Mouse (Mus musculus) A20 (cell line): ENCODE results near the gene Socs7.

ENCODE experiments used
- DNase-seq: peaks from one replicate; pipeline ENCODE4 v3.0.0-alpha.2; 2011; ENCODE audit warnings: low read depth, low spot score

Gene Socs7

GRCm38 (mm10) chr11:97343175-97343574, 19.2 kb upstream of the Socs7 start:
- DNase-seq = no peak

DNA sequence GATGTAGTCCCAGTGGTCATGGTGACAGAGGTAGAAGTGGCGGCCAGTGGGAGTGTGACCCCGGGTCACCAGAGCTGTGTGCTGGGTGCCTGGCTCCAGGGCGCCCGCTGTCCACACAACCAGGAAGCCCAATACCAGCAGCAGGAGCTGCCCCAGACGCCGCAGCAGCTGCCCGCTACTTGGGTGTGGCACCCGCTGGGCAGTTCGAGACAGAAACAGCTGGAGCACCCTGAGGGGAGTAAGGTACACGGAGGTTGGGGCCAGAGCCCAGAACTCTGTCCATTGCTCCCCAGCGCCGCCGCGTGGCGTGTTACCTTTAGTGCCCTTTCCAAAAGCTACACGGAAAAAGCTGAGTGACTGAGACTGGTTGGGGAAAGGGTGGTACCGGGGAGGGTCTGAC, 18.7 kb upstream of the Socs7 start:
- peak; percentile 45 for DNase-seq

- DNase-seq = no peak
Observed at GRCm38 (mm10) chr11:97345446-97345845, 16.9 kb upstream of the Socs7 start.

DNA sequence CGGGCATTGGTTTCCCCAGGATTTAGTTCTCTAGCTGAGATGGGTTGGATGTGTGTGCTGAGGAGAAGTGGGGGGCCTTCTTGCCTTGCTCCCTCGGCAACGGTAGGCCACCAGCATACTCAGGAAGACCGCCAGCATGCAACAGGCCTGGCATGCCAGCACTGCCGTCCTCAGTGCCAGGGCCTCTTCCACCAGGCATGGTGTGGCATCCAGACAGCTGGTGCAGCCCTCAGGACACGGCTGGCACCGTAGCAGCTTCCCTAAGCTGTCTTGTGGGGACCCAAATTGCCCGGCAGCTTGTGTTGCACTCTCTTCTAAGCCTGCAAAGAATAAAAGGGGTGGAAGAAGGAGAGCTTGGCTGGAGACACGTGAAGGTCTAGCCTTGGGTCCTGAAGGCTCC, 16.0 kb upstream of the Socs7 start:
- DNase-seq = no peak

- DNase-seq = no peak
Observed at GRCm38 (mm10) chr11:97347291-97347690, 15.1 kb upstream of the Socs7 start.

DNA sequence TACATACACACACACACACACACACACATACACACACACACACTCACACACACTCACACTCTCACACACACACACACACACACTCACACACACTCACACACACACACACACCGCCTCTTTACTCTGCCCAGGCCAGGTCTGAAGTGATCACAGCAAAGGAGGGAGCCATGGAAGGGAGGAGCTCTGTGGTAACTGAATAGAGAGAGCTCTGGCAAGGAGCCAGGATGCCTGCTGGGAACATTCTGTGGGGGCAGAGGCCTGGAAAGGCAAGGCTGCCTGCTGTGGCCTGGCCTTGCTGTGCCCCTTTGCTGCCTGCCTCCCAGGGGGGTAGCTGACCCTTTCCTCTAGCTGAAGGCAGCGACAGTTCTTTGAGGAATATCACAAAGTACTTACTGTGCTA, 12.3 kb upstream of the Socs7 start:
- DNase-seq = no peak

- no peak for DNase-seq
Observed at GRCm38 (mm10) chr11:97352027-97352684, 10.2 kb upstream of the Socs7 start, which contains the start of gene Gpr179. Gene Gpr179 (minus strand): TSS chr11:97352077.

DNA sequence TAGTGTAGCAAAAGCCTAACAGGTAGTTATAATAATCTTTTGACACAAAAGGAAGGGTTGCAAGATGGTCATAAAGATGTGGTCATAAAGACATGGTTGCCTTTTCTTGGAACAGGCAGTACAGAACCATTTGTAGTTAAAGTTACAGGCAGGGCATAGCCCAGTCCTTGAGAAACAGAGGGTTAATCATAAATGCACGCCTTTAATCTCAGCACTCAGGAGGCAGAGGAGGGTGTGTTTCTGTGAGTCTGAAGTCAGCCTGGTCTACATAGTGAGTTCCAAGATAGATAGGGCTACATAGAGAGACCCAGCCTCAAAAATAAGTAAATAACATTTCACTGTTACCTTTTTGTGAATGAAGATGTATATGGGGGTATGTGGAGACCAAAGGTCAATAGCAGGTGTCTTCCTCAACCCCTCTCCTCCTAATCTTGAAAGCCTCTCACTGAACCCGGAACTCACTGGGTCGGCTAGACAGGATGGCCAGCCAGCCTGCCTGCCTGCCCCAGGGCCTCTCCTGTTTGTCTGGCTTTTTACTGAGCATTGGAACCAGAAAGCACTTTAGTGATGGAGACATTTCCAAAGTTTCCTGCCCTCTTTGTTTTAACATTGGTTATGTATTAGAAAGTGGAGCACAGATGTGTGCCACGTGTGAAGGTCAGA, 9.3 kb upstream of the Socs7 start:
- DNase-seq = no peak

DNA sequence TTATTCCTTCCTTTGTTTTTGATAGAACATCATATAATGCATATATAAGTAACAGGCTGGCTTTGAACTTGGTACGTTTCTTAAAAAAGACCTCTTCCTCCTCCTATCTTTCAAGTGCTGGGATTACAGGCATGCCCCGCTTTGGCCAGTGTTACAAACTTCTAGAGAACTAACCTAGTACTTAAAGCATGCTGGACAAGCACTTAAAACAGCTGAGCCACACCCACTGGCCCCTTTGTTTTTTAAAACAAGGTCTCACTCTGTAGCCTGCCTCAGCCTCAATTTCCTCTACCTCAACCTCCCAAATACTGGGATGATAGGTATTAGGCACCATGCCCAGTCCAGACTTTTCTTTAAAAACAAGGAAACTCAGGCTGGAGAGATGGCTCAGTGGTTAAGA, 7.7 kb upstream of the Socs7 start:
- DNase-seq = no peak

GRCm38 (mm10) chr11:97355247-97355646, 7.1 kb upstream of the Socs7 start:
- DNase-seq = no peak

- peak; percentile 63 for DNase-seq
Observed at GRCm38 (mm10) chr11:97357663-97358062, 4.7 kb upstream of the Socs7 start.

DNA sequence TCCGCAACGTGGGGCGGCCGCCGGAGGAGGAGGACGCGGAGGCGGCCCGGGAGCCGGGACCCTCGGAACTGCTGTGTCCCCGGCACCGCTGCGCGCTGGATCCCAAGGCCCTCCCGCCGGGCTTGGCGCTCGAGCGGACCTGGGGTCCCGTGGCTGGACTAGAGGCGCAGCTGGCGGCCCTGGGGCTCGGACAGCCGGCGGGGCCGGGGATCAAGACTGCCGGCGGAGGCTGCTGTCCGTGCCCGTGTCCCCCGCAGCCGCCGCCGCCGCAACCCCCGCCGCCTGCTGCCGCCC, 245 bp downstream of the Socs7 start:
- DNase-seq = no peak

- peak; percentile 74 for DNase-seq
Observed at GRCm38 (mm10) chr11:97362943-97363643, 742 bp downstream of the Socs7 start.

GRCm38 (mm10) chr11:97363644-97363995, 1.3 kb downstream of the Socs7 start:
- no peak for DNase-seq

DNA sequence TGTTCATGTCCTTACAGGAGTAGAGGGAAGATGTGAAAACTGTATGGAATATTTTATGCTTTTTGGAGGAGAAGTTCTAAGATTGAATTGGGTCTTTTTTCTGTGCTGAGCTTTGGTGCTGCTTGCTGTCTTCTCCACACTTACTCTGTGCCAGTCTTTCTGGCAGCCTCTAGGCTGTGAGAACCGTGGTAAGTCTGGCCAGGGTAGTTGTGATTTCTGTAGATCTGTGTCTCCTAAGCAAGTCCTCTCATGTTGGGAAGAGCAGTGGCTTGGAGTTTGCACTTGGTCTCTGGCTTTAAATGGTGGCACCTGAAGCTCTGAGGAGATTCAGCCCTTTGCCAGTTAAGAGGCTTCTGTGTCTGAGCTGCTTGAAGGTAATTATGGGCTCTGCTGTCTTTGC, 3.2 kb downstream of the Socs7 start:
- no peak for DNase-seq

GRCm38 (mm10) chr11:97368501-97368900, 6.2 kb downstream of the Socs7 start:
- no peak for DNase-seq

DNA sequence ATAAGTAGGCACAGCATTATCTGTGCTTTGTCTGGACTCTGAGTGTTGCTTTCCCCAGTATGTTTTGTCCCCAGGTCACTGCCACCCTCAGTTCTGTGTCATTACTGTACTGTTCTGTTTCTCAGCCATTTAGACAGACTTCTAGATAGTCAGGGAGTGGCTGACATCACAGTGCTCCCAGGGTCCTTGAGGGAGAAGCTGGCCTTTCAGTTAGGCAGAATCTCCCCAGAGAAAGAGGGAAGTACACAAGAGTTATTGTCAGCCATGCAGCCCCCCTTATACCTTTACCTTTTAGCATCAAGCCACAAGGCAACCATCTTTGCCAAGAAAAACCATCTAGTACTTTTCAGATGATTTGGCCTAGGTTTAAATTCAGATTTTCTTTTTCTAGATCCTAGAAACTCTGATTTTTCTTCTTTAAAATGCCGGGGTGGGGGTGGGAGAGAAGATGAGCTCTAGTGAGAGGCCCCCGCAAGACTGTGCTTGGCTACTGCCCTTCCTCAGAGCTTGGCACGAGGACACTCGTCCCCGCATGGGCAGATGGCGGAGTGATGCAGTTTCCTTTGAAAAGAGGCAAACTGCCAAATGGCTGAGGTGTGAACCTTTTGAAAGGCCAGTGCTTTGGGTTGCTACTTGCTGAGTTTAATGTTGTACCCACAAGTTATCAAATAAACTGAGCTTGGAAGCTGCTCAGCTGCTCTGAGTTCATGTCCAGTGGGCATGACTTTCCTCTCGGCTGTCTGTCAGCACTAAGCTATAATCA, 8.2 kb downstream of the Socs7 start:
- DNase-seq = no peak

GRCm38 (mm10) chr11:97372159-97372864, 10.0 kb downstream of the Socs7 start:
- no peak for DNase-seq

DNA sequence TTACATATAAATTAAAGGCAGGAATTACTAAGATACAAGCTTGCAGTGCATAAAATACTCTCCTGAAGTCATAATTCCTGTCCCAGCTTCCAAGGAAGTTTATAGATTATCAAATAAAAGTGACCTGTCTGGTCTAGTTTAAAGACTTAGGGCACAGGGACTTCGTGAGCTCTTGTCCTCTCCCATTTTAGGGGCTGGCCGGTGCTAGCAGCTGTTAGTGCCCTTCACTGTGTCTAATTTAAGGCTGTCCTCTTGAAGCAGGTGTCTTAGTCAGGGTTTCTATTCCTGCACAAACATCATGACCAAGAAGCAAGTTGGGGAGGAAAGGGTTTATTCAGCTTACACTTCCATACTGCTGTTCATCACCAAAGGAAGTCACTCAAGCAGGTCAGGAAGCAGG, 11.1 kb downstream of the Socs7 start:
- DNase-seq = no peak

GRCm38 (mm10) chr11:97380036-97380435, 17.7 kb downstream of the Socs7 start:
- DNase-seq = no peak

- DNase-seq = no peak
Observed at GRCm38 (mm10) chr11:97383017-97383416, 20.7 kb downstream of the Socs7 start.

DNA sequence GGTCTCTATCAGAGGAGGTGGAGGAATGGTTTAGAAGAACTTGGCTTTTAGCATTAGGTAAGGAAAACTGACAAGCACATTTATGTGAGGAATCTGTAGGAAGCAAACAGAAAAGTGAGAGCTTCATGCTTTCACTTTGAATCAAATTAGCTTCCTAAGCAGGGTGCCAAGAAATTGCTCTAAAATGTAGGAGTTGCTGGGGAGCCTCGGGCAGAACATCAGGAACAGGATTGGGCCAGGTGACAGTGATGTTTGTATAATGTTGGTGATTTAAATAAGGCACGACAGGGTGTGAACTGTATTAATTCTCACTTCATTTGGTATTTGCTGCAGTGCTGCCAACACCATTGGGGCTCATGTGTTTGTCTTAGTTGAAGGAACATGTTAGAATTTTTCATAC, 21.4 kb downstream of the Socs7 start:
- DNase-seq = no peak
